Mouse (Mus musculus): Measurements from ENCODE around the gene Chrna9.
"Not testable (repeated sequence)": the region's sequence is repeated elsewhere in the genome, so short reads cannot be mapped to it uniquely, and the experiment has no call there.

Gene Chrna9

GRCm38 (mm10) chr5:65956144-65957008 is 21.7 kb downstream of the Chrna9 start:
- no peak for DNase-seq (ENCODE audit: extremely low spot score, low read depth, low spot score)

GRCm38 (mm10) chr5:65958597-65958996 is 23.9 kb downstream of the Chrna9 start:
- DNase-seq (ENCODE audit: extremely low spot score, low read depth, low spot score) = no peak

GRCm38 (mm10) chr5:65959893-65960596 is 25.3 kb downstream of the Chrna9 start:
- DNase-seq (ENCODE audit: extremely low spot score, low read depth, low spot score) = no peak

- DNase-seq (ENCODE audit: extremely low spot score, low read depth, low spot score) = no peak
Measured at GRCm38 (mm10) chr5:65960597-65960950, 25.9 kb downstream of the Chrna9 start.

GRCm38 (mm10) chr5:65963291-65963690 is 28.6 kb downstream of the Chrna9 start:
- DNase-seq (ENCODE audit: extremely low spot score, low read depth, low spot score) = no peak

GRCm38 (mm10) chr5:65965771-65966279 is 31.1 kb downstream of the Chrna9 start:
- no peak for DNase-seq (ENCODE audit: extremely low spot score, low read depth, low spot score)

GRCm38 (mm10) chr5:65967091-65967490 is 32.4 kb downstream of the Chrna9 start:
- DNase-seq (ENCODE audit: extremely low spot score, low read depth, low spot score) = no peak

- no peak for DNase-seq (ENCODE audit: extremely low spot score, low read depth, low spot score)
Measured at GRCm38 (mm10) chr5:65968004-65968403, 33.3 kb downstream of the Chrna9 start.

GRCm38 (mm10) chr5:65973189-65973588 is 38.5 kb downstream of the Chrna9 start:
- DNase-seq (ENCODE audit: extremely low spot score, low read depth, low spot score) = no peak

GRCm38 (mm10) chr5:65975731-65976130 is 41.0 kb downstream of the Chrna9 start:
- no peak for DNase-seq (ENCODE audit: extremely low spot score, low read depth, low spot score)

- no peak for DNase-seq (ENCODE audit: extremely low spot score, low read depth, low spot score)
Measured at GRCm38 (mm10) chr5:65986426-65986825, 51.7 kb downstream of the Chrna9 start.

- DNase-seq (ENCODE audit: extremely low spot score, low read depth, low spot score) = not testable (repeated sequence)
Measured at GRCm38 (mm10) chr5:65987004-65987403, 52.3 kb downstream of the Chrna9 start.

- DNase-seq (ENCODE audit: extremely low spot score, low read depth, low spot score) = no peak
Measured at GRCm38 (mm10) chr5:65991191-65991590, 56.5 kb downstream of the Chrna9 start.

GRCm38 (mm10) chr5:65994643-65995042 is 59.9 kb downstream of the Chrna9 start:
- no peak for DNase-seq (ENCODE audit: extremely low spot score, low read depth, low spot score)

- DNase-seq (ENCODE audit: extremely low spot score, low read depth, low spot score) = no peak
Measured at GRCm38 (mm10) chr5:65997813-65998212, 63.1 kb downstream of the Chrna9 start.

GRCm38 (mm10) chr5:65999106-65999505 is 64.4 kb downstream of the Chrna9 start:
- no peak for DNase-seq (ENCODE audit: extremely low spot score, low read depth, low spot score)

- DNase-seq (ENCODE audit: extremely low spot score, low read depth, low spot score) = no peak
Measured at GRCm38 (mm10) chr5:66000074-66000473, 65.4 kb downstream of the Chrna9 start.

GRCm38 (mm10) chr5:66000567-66001125 is 65.9 kb downstream of the Chrna9 start:
- DNase-seq (ENCODE audit: extremely low spot score, low read depth, low spot score) = no peak

GRCm38 (mm10) chr5:66001232-66001631 is 66.5 kb downstream of the Chrna9 start:
- DNase-seq (ENCODE audit: extremely low spot score, low read depth, low spot score) = no peak

GRCm38 (mm10) chr5:66004134-66004925 is 69.6 kb downstream of the Chrna9 start, which contains the start of gene 9130230L23Rik:
9130230L23Rik (minus strand) TSS chr5:66004285.
- DNase-seq (ENCODE audit: extremely low spot score, low read depth, low spot score) = no peak

Data from hindlimb bud, embryonic 11.5 days (tissue).